Mouse (Mus musculus) spleen, embryonic (tissue): ENCODE data around the gene Casz1.

Experiments
- CTCF ChIA-PET: fragments of 350-600 bp; sonication (Branson Sonifier 250); formaldehyde crosslinking; loops from one replicate; lab custom pipeline; 2022; lab: Charles Lee

Gene Casz1

GRCm38 (mm10) chr4:148902919-148903727 lies 98.9 kb downstream of the Casz1 start:
- CTCF ChIA-PET = interaction anchor here (1.0 kb wide), 1 partner anchor 174 kb away, joined by 3 read pairs; no protein-coding TSS in a partner anchor

GRCm38 (mm10) chr4:148905295-148905694 lies 101.1 kb downstream of the Casz1 start:
- CTCF ChIA-PET = no interaction called here

GRCm38 (mm10) chr4:148906806-148907205 lies 102.6 kb downstream of the Casz1 start:
- CTCF ChIA-PET = no interaction called here

GRCm38 (mm10) chr4:148908214-148908681 lies 104.0 kb downstream of the Casz1 start:
- CTCF ChIA-PET = interaction anchor here (1.1 kb wide), 1 partner anchor 11 kb away, joined by 3 read pairs; no protein-coding TSS in a partner anchor

- CTCF ChIA-PET = interaction anchor here (1.1 kb wide), 1 partner anchor 10 kb away, joined by 3 read pairs; no protein-coding TSS in a partner anchor
These were observed 104.7 kb downstream of the Casz1 start for GRCm38 (mm10) chr4:148908760-148909510.

GRCm38 (mm10) chr4:148909566-148909965 lies 105.3 kb downstream of the Casz1 start:
- CTCF ChIA-PET = no interaction called here

GRCm38 (mm10) chr4:148912134-148912533 lies 107.9 kb downstream of the Casz1 start:
- CTCF ChIA-PET = no interaction called here

GRCm38 (mm10) chr4:148912826-148913590 lies 108.8 kb downstream of the Casz1 start:
- CTCF ChIA-PET = no interaction called here

- CTCF ChIA-PET = interaction anchor here (0.7 kb wide), 1 partner anchor 125 kb away, joined by 3 read pairs; no protein-coding TSS in a partner anchor
These were observed 110.8 kb downstream of the Casz1 start for GRCm38 (mm10) chr4:148914863-148915622.

GRCm38 (mm10) chr4:148915849-148916248 lies 111.6 kb downstream of the Casz1 start:
- CTCF ChIA-PET = no interaction called here

- CTCF ChIA-PET = interaction anchor here (0.8 kb wide), 1 partner anchor 10 kb away, joined by 3 read pairs; no protein-coding TSS in a partner anchor
These were observed 114.6 kb downstream of the Casz1 start for GRCm38 (mm10) chr4:148918707-148919447.

GRCm38 (mm10) chr4:148920610-148921009 lies 116.4 kb downstream of the Casz1 start:
- CTCF ChIA-PET = no interaction called here

GRCm38 (mm10) chr4:148922221-148922700 lies 118.0 kb downstream of the Casz1 start:
- CTCF ChIA-PET = no interaction called here

- CTCF ChIA-PET = no interaction called here
These were observed 119.2 kb downstream of the Casz1 start for GRCm38 (mm10) chr4:148923414-148923813.

GRCm38 (mm10) chr4:148923976-148924375 lies 119.7 kb downstream of the Casz1 start:
- CTCF ChIA-PET = no interaction called here

- CTCF ChIA-PET = no interaction called here
These were observed 121.5 kb downstream of the Casz1 start for GRCm38 (mm10) chr4:148925589-148926359.

- CTCF ChIA-PET = no interaction called here
These were observed 122.2 kb downstream of the Casz1 start for GRCm38 (mm10) chr4:148926459-148926858.

GRCm38 (mm10) chr4:148928316-148928715 lies 124.1 kb downstream of the Casz1 start:
- CTCF ChIA-PET = no interaction called here

GRCm38 (mm10) chr4:148928876-148929275 lies 124.6 kb downstream of the Casz1 start:
- CTCF ChIA-PET = interaction anchor here (0.6 kb wide), 1 partner anchor 157 kb away, joined by 3 read pairs; no protein-coding TSS in a partner anchor
